Mouse (Mus musculus) megakaryocyte-erythroid progenitor cell, adult 5 weeks (primary cell): ENCODE results near the gene Zfp652. TPM values are rescaled to one million over a fixed set of nuclear protein-coding genes. Genes with fewer than 3 reads are reported as not detected.

ENCODE experiments used
- polyA plus RNA-seq: library from polyadenylated mRNA; stranded (reverse); fragments of >175 nt; gene quantifications from 2 replicates; pipeline ENCODE4 v1.2.3, GENCODE M21; 2012

Zfp652 gene
- polyA plus RNA-seq, result 34.3 and 39.1 TPM in 2 replicates

GRCm38 (mm10) chr11:95712563-95713224, at the start of gene Zfp652:
Gene Zfp652 (plus strand): TSS chr11:95712673.

GRCm38 (mm10) chr11:95666529-95667149, 45.8 kb upstream of the Zfp652 start, which contains the start of gene Phb:
Gene Phb (plus strand): TSS chr11:95666957.

GRCm38 (mm10) chr11:95723287-95723686, 10.8 kb downstream of the Zfp652 start, which contains the start of gene B130006D01Rik:
Gene B130006D01Rik (plus strand): TSS chr11:95723587.

GRCm38 (mm10) chr11:95824071-95824876, 111.8 kb downstream of the Zfp652 start, which contains the start of gene Phospho1:
Gene Phospho1 (plus strand): TSS chr11:95824499.

GRCm38 (mm10) chr11:95837059-95837458, 124.6 kb downstream of the Zfp652 start, which contains the start of gene Gngt2:
Gene Gngt2 (plus strand): TSS chr11:95837216.

GRCm38 (mm10) chr11:95842074-95842681, 129.7 kb downstream of the Zfp652 start, which contains the start of gene Abi3:
Gene Abi3 (minus strand): TSS chr11:95842476.

Other genes starting within 250 kb of the Zfp652 start
- gene Nxph3, start 198.1 kb upstream of the Zfp652 start, polyA plus RNA-seq, result 0.04 TPM in 1 of 2 replicates, not detected in the other
- gene Ngfr, start 124.9 kb upstream of the Zfp652 start, polyA plus RNA-seq, result 0.13 and 0.19 TPM in 2 replicates
- gene Phb, start 45.7 kb upstream of the Zfp652 start, polyA plus RNA-seq, result 42.7 and 50.8 TPM in 2 replicates
- gene B130006D01Rik, start 10.9 kb downstream of the Zfp652 start, polyA plus RNA-seq, result 0.02 TPM in 1 of 2 replicates, not detected in the other
- gene Phospho1, start 111.8 kb downstream of the Zfp652 start, polyA plus RNA-seq, result 11.4 and 24.0 TPM in 2 replicates
- 4.6 and 6.6 TPM in 2 replicates for gene Gngt2, start 124.5 kb downstream of the Zfp652 start, polyA plus RNA-seq
- 21.0 and 31.8 TPM in 2 replicates for gene Abi3, start 129.8 kb downstream of the Zfp652 start, polyA plus RNA-seq
- gene B4galnt2, start 202.2 kb downstream of the Zfp652 start, polyA plus RNA-seq, result not detected in 2 replicates